ENCODE assay signal across 7 mouse cellular contexts in the genomic region with DNA sequence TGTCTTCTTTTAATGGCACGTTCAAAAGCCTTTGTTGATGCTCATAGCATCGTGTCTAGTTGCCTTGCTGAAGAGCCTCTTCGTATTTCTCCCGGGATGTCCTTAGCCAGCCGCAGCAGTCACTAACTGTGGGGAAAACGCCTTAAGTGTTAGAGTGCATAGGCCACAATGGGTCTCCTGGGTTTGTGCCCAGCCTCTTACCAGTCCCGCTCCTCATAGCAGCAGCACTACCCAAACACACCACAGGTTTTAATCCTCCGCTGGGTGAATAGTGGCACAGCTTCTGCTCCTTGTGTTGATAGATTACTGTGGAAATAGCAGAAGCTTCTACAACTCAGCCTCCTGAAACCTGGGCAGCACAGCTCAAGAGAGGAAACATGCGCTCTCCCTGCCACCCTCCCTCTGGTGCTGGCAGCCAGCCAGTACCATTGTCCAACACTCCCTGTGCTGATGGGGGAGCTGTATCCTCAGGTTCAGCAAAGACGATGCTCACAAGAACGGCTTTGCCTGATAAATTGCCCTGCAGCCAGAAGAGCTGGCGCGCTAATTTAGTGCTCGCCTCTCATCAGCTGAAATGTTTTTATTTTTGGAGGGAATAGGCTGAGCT. TPM values are rescaled to one million over a fixed set of nuclear protein-coding genes. Genes with fewer than 3 reads are reported as not detected.
A peak's percentile ranks its signal among the peaks of the same experiment; 100 is the strongest.
DNase-seq lines count a peak whose midpoint lies in the region; ATAC-seq lines count a peak whose summit lies in the region.

No protein-coding gene starts in this region.

- intact Hi-C loops in left cerebral cortex, postnatal 4 days (cut with DNase I) = no loop called here

- peak; percentile 92 for ATAC-seq in cerebellum, adult (ENCODE audit: insufficient number of reproducible peaks, low FRiP score, low TSS enrichment)

- DNase-seq in adrenal gland, postnatal 10 days = peak; percentile 78
- DNase-seq in frontal cortex, postnatal 14 days (ENCODE audit: low spot score in 2 of 2) = peak; percentile 16 to 33
- peak; percentile 55 for DNase-seq in kidney, adult 9 months
- peak; percentile 92 for DNase-seq in left cerebral cortex, postnatal 4 days
- DNase-seq in retina, embryonic 14.5 days (ENCODE audit: low spot score) = peak; percentile 40
- DNase-seq in spleen, postnatal 14 days (ENCODE audit: low spot score in 2 of 2) = no peak

RNA-seq across cellular contexts. Expression of a gene that starts 27.3 kb away (rescaled TPM):
- not detected for total RNA-seq in adrenal gland, postnatal 10 days (2021)
- total RNA-seq in left cerebral cortex, postnatal 4 days (2021) = not detected

Comparison
In these comparisons a context has a peak if more than half of its experiments do, and no peak if none do; other contexts are left out.
1. DNase-seq: peak in adrenal gland, postnatal 10 days (single experiment), frontal cortex, postnatal 14 days (2 of 2), kidney, adult 9 months (single experiment), left cerebral cortex, postnatal 4 days (single experiment) and retina, embryonic 14.5 days (single experiment); none in spleen, postnatal 14 days (0 of 2).